Mouse (Mus musculus) lung, embryonic 14.5 days (tissue): ENCODE data around the gene Pelo. TPM values are rescaled to one million over a fixed set of nuclear protein-coding genes. Genes with fewer than 3 reads are reported as not detected.

Experiments used
- ATAC-seq: fragments of 200-750 bp; cut with Nextera tagmentation; 2 replicates; pipeline ENCODE4 v1.8.0; 2017; ENCODE audit warnings: mild to moderate bottlenecking, moderate TSS enrichment, moderate library complexity; ENCODE audit not compliant: insufficient read depth
- DNase-seq: peaks from one replicate; pipeline ENCODE4 v3.0.0-alpha.2; 2015
- H3K27ac ChIP-seq: fragments of 300-500 bp; sonication (generic); 2 replicates; pipeline ENCODE4 v1.5.1; 2014; ENCODE audit warnings: low read depth, mild to moderate bottlenecking, moderate library complexity
- H3K27me3 ChIP-seq: fragments of 300-500 bp; sonication (generic); 2 replicates; pipeline ENCODE4 v1.6.1; 2014; ENCODE audit warnings: low read length, control low read depth; ENCODE audit not compliant: insufficient read depth
- H3K36me3 ChIP-seq: fragments of 300-500 bp; sonication (generic); 2 replicates; pipeline ENCODE4 v1.6.1; 2014; ENCODE audit warnings: control low read depth; ENCODE audit not compliant: insufficient read depth
- H3K4me1 ChIP-seq: fragments of 300-500 bp; sonication (generic); 2 replicates; pipeline ENCODE4 v1.6.1; 2014; ENCODE audit warnings: antibody characterized with exemption, control low read depth; ENCODE audit not compliant: insufficient read depth
- H3K4me2 ChIP-seq: fragments of 300-500 bp; sonication (generic); 2 replicates; pipeline ENCODE4 v1.6.1; 2014; ENCODE audit warnings: mild to moderate bottlenecking
- H3K4me3 ChIP-seq: fragments of 300-500 bp; sonication (generic); 2 replicates; pipeline ENCODE4 v1.5.1; 2014; ENCODE audit warnings: low read depth, low read length
- H3K9ac ChIP-seq: fragments of 300-500 bp; sonication (generic); 2 replicates; pipeline ENCODE4 v1.6.1; 2014
- H3K9me3 ChIP-seq: fragments of 300-500 bp; sonication (generic); 2 replicates; pipeline ENCODE4 v1.6.1; 2016; ENCODE audit warnings: low read depth, low read length, control low read depth
- CTCF ChIP-seq: IDR thresholded peaks from 2 replicates; pipeline ENCODE4 v1.5.1; 2016; ENCODE audit warnings: antibody characterized with exemption, low read depth
- WGBS: fragments of 180-500 bp; shearing (Covaris S2); extraction: QIAGEN DNeasy Blood & Tissue Kit; methylation state at CpG from one replicate; pipeline ENCODE4 v1.1.7; 2014; 5-methylcytosine and 5-hydroxymethylcytosine counted together
- polyA plus RNA-seq: library from polyadenylated mRNA; unstranded; fragments of >200 nt; fragmentation: Nextera tagmentation; extraction: Ambion mirVana; gene quantifications from 2 replicates; pipeline ENCODE4 v1.2.1, GENCODE M21; 2014

Gene Pelo
- polyA plus RNA-seq, 1 experiment from 2014 or later: 6.6 TPM

- Histone ChIP-seq H3K4me3 (no peak overlapping the region), H3K9ac (no peak overlapping the region), H3K4me2 (peak overlapping the region; percentile 16; the same call in 1 of the 2 replicates), H3K36me3 (no peaks in the 10 kb centered on the region), H3K27me3 (peaks cover 4% of the 10 kb centered on the region; the same call in 1 of the 2 replicates), H3K4me1 (peaks cover 6% of the 10 kb centered on the region; the same call in 1 of the 2 replicates), H3K9me3 (no peaks in the 10 kb centered on the region), H3K27ac (no peak overlapping the region)
- WGBS: 66% methylated on average over 3 of the region's 3 CpGs
- DNase-seq: no peak
- no peak for TF ChIP-seq CTCF
- no peak for ATAC-seq
These were observed 8.2 kb upstream of the Pelo start for GRCm38 (mm10) chr13:115098227-115098626.

DNA sequence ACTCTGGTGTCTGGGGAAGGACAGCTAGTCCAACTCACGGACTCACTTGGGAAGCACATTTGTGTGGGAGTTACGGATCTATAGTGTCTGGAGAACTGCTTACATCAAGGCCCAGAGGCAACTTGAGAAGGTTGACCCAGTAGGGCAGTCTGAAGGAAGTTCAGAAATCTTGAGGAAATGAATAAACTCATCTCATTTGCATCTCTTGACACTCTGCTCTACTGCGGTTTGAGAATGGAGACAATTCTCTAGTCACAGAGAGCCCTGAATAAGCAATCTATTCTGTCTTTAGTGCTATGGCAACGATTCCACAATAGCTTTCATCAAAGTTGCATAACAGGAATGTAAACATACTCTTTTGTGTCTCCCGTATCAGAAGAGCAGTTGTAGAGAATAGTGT, 7.0 kb upstream of the Pelo start:
- no peak overlapping the region for H3K27ac ChIP-seq
- 58% methylated on average over 5 of the region's 5 CpGs for WGBS
- H3K9ac ChIP-seq: no peak overlapping the region
- no peak for ATAC-seq
- no peak for TF ChIP-seq CTCF
- H3K9me3 ChIP-seq: no peaks in the 10 kb centered on the region
- peaks cover 6% of the 10 kb centered on the region; the same call in 1 of the 2 replicates for H3K4me1 ChIP-seq
- H3K4me2 ChIP-seq: no peak overlapping the region
- DNase-seq: no peak
- H3K27me3 ChIP-seq: peaks cover 4% of the 10 kb centered on the region; the same call in 1 of the 2 replicates
- no peaks in the 10 kb centered on the region for H3K36me3 ChIP-seq
- no peak overlapping the region for H3K4me3 ChIP-seq

GRCm38 (mm10) chr13:115096216-115096615, 6.2 kb upstream of the Pelo start:
- Histone ChIP-seq H3K9ac (no peak overlapping the region), H3K4me2 (no peak overlapping the region), H3K27me3 (peaks cover 1% of the 10 kb centered on the region; the same call in 1 of the 2 replicates), H3K27ac (no peak overlapping the region), H3K9me3 (no peaks in the 10 kb centered on the region), H3K36me3 (no peaks in the 10 kb centered on the region), H3K4me1 (peaks cover 6% of the 10 kb centered on the region; the same call in 1 of the 2 replicates), H3K4me3 (no peak overlapping the region)
- ATAC-seq (no peak), DNase-seq (peak; percentile 52)
- 33% methylated on average over 2 of the region's 2 CpGs for WGBS
- TF ChIP-seq CTCF: no peak

DNA sequence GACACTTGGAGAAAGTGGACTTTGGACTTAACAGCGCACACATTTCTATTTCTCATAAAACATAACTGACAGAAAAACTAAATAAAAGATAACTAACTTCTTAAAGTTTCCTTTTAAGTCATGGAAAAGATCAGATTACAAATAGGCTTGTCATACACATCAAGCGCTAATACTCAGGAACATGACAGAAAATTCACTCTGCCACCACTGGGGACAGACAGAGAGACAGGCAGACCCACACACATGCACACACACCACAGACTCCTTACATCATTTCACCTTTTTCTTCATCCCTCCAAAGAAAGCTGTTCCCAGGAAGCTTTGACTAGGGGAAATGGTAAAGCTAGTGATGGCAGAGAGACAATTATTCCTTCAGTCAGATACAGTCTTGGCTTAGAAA, 5.4 kb upstream of the Pelo start:
- H3K4me2 ChIP-seq: no peak overlapping the region
- H3K4me1 ChIP-seq: peaks cover 13% of the 10 kb centered on the region; the same call in 1 of the 2 replicates
- H3K4me3 ChIP-seq: no peak overlapping the region
- TF ChIP-seq CTCF: peak; percentile 53
- H3K27me3 ChIP-seq: no peaks in the 10 kb centered on the region
- H3K27ac ChIP-seq: no peak overlapping the region
- no peaks in the 10 kb centered on the region for H3K36me3 ChIP-seq
- no peak overlapping the region for H3K9ac ChIP-seq
- ATAC-seq (no peak), DNase-seq (no peak)
- 49% methylated on average over 2 of the region's 2 CpGs for WGBS
- H3K9me3 ChIP-seq: no peaks in the 10 kb centered on the region

GRCm38 (mm10) chr13:115091511-115091910, 1.5 kb upstream of the Pelo start:
- Histone ChIP-seq H3K9ac (no peak overlapping the region), H3K27me3 (no peaks in the 10 kb centered on the region), H3K9me3 (no peaks in the 10 kb centered on the region), H3K4me2 (peak overlapping the region; percentile 97; the same call in 1 of the 2 replicates), H3K4me1 (peaks cover 14% of the 10 kb centered on the region), H3K4me3 (no peak overlapping the region), H3K27ac (peak overlapping the region; percentile 93; the same call in 1 of the 2 replicates), H3K36me3 (peaks cover 17% of the 10 kb centered on the region)
- no peak for DNase-seq
- ATAC-seq: no peak
- TF ChIP-seq CTCF: no peak
- 57% methylated on average over 3 of the region's 3 CpGs for WGBS

- DNase-seq (peak; percentile 43), ATAC-seq (no peak)
- Histone ChIP-seq H3K9ac (peak overlapping the region; percentile 77; the same call in 1 of the 2 replicates), H3K4me1 (peaks cover 14% of the 10 kb centered on the region), H3K27me3 (no peaks in the 10 kb centered on the region), H3K9me3 (no peaks in the 10 kb centered on the region), H3K36me3 (peaks cover 19% of the 10 kb centered on the region), H3K27ac (peak overlapping the region; percentile 93), H3K4me3 (peak overlapping the region; percentile 69), H3K4me2 (peak overlapping the region; percentile 97)
- no peak for TF ChIP-seq CTCF
- WGBS: 34% methylated on average over 9 of the region's 9 CpGs
These were observed 1.0 kb upstream of the Pelo start for GRCm38 (mm10) chr13:115090977-115091445.

GRCm38 (mm10) chr13:115089395-115090025, 476 bp downstream of the Pelo start:
- TF ChIP-seq CTCF: no peak
- Histone ChIP-seq H3K4me2 (peak overlapping the region; percentile 97), H3K9ac (peak overlapping the region; percentile 77), H3K27me3 (no peaks in the 10 kb centered on the region), H3K4me1 (peaks cover 11% of the 10 kb centered on the region; the same call in 1 of the 2 replicates), H3K27ac (peak overlapping the region; percentile 93), H3K4me3 (peak overlapping the region; percentile 69), H3K36me3 (peaks cover 19% of the 10 kb centered on the region), H3K9me3 (no peaks in the 10 kb centered on the region)
- WGBS: 4% methylated on average over 34 of the region's 35 CpGs
- DNase-seq (peak; percentile 46), ATAC-seq (peak; percentile 47)
